Mouse (Mus musculus): ENCODE results near the gene Rbm4. TPM values are rescaled to one million over a fixed set of nuclear protein-coding genes. Genes with fewer than 3 reads are reported as not detected.
"Not testable (repeated sequence)": the region's sequence is repeated elsewhere in the genome, so short reads cannot be mapped to it uniquely, and the experiment has no call there.

Gene Rbm4
- total and polyA plus RNA-seq, 2 experiments from 2014 or later = 43.9 to 63.4 TPM

- no peaks in the 10 kb centered on the region for H3K36me3 ChIP-seq (replicated peaks; ENCODE audit: control insufficient read depth, insufficient read depth, low read length)
- ATAC-seq (ENCODE audit: insufficient read depth, low read depth) (peak; percentile 44), DNase-seq (ENCODE audit: low spot score) (peak; percentile 23)
- WGBS = 49% methylated on average over 5 of the region's 5 CpGs
- no peaks in the 10 kb centered on the region for H3K9me3 ChIP-seq (replicated peaks; ENCODE audit: control insufficient read depth, low read length)
- no peak overlapping the region for H3K27ac ChIP-seq (ENCODE audit: low read depth)
- TF ChIP-seq CTCF (IDR thresholded peaks at IDR 0.05; ENCODE audit: low read depth) (no peak), EP300 (IDR thresholded peaks at IDR 0.05; ENCODE audit: low read depth) (no peak)
- H3K27me3 ChIP-seq (ENCODE audit: control insufficient read depth, insufficient read depth, low read length) = no peaks in the 10 kb centered on the region
- no peaks in the 10 kb centered on the region for H3K4me1 ChIP-seq (ENCODE audit: control insufficient read depth, insufficient read depth)
- H3K4me3 ChIP-seq (ENCODE audit: low read depth, low read length) = no peak overlapping the region
- H3K4me2 ChIP-seq (ENCODE audit: low read depth, low read length) = no peak overlapping the region
- H3K9ac ChIP-seq (replicated peaks; ENCODE audit: low read depth, low read length) = no peak overlapping the region
These were observed 27.1 kb upstream of the Rbm4 start for GRCm38 (mm10) chr19:4820678-4821303.

GRCm38 (mm10) chr19:4817182-4817835 lies 23.6 kb upstream of the Rbm4 start:
- H3K36me3 ChIP-seq (replicated peaks; ENCODE audit: control insufficient read depth, insufficient read depth, low read length) = no peaks in the 10 kb centered on the region
- no peaks in the 10 kb centered on the region for H3K27me3 ChIP-seq (ENCODE audit: control insufficient read depth, insufficient read depth, low read length)
- H3K27ac ChIP-seq (ENCODE audit: low read depth) = no peak overlapping the region
- no peak overlapping the region for H3K4me2 ChIP-seq (ENCODE audit: low read depth, low read length)
- no peak for ATAC-seq (ENCODE audit: insufficient read depth, low read depth)
- no peak overlapping the region for H3K4me3 ChIP-seq (ENCODE audit: low read depth, low read length)
- TF ChIP-seq EP300 (IDR thresholded peaks at IDR 0.05; ENCODE audit: low read depth) (no peak), CTCF (IDR thresholded peaks at IDR 0.05; ENCODE audit: low read depth) (no peak)
- 0 out of 2 replicates have a peak, but pooled peaks cover 1% of the 10 kb centered on the region for H3K4me1 ChIP-seq (ENCODE audit: control insufficient read depth, insufficient read depth)
- WGBS = 57% methylated on average over 1 of the region's 1 CpGs
- no peak overlapping the region for H3K9ac ChIP-seq (replicated peaks; ENCODE audit: low read depth, low read length)
- DNase-seq (ENCODE audit: low spot score) = no peak
- H3K9me3 ChIP-seq (replicated peaks; ENCODE audit: control insufficient read depth, low read length) = no peaks in the 10 kb centered on the region

- H3K9ac ChIP-seq (replicated peaks; ENCODE audit: low read depth, low read length) = no peak overlapping the region
- no peak overlapping the region for H3K4me2 ChIP-seq (ENCODE audit: low read depth, low read length)
- no peak overlapping the region for H3K27ac ChIP-seq (ENCODE audit: low read depth)
- no peak for ATAC-seq (ENCODE audit: insufficient read depth, low read depth)
- no peaks in the 10 kb centered on the region for H3K9me3 ChIP-seq (replicated peaks; ENCODE audit: control insufficient read depth, low read length)
- 81% methylated on average over 6 of the region's 6 CpGs for WGBS
- no peak overlapping the region for H3K4me3 ChIP-seq (ENCODE audit: low read depth, low read length)
- no peaks in the 10 kb centered on the region for H3K27me3 ChIP-seq (ENCODE audit: control insufficient read depth, insufficient read depth, low read length)
- peaks cover 18% of the 10 kb centered on the region; the same call in 1 of the 2 replicates for H3K4me1 ChIP-seq (ENCODE audit: control insufficient read depth, insufficient read depth)
- H3K36me3 ChIP-seq (replicated peaks; ENCODE audit: control insufficient read depth, insufficient read depth, low read length) = no peaks in the 10 kb centered on the region
- no peak for TF ChIP-seq EP300 (IDR thresholded peaks at IDR 0.05; ENCODE audit: low read depth)
- peak; percentile 8; the same call in 1 of the 2 replicates for TF ChIP-seq CTCF (IDR thresholded peaks at IDR 0.05; ENCODE audit: low read depth)
- no peak for DNase-seq (ENCODE audit: low spot score)
These were observed 19.3 kb upstream of the Rbm4 start for GRCm38 (mm10) chr19:4813015-4813414.

GRCm38 (mm10) chr19:4812334-4812949 lies 18.7 kb upstream of the Rbm4 start:
- H3K4me2 ChIP-seq (ENCODE audit: low read depth, low read length) = peak overlapping the region; percentile 53
- not testable (repeated sequence) for H3K36me3 ChIP-seq (replicated peaks; ENCODE audit: control insufficient read depth, insufficient read depth, low read length); H3K27me3 ChIP-seq (ENCODE audit: control insufficient read depth, insufficient read depth, low read length); DNase-seq (ENCODE audit: low spot score); ATAC-seq (ENCODE audit: insufficient read depth, low read depth); H3K9me3 ChIP-seq (replicated peaks; ENCODE audit: control insufficient read depth, low read length)
- peak overlapping the region; percentile 93 for H3K27ac ChIP-seq (ENCODE audit: low read depth)
- peak overlapping the region; percentile 77 for H3K4me3 ChIP-seq (ENCODE audit: low read depth, low read length)
- peaks cover 18% of the 10 kb centered on the region; the same call in 1 of the 2 replicates for H3K4me1 ChIP-seq (ENCODE audit: control insufficient read depth, insufficient read depth)
- 78% methylated on average over 8 of the region's 8 CpGs for WGBS
- peak overlapping the region; percentile 70 for H3K9ac ChIP-seq (replicated peaks; ENCODE audit: low read depth, low read length)

GRCm38 (mm10) chr19:4811909-4812242 lies 18.2 kb upstream of the Rbm4 start:
- no peaks in the 10 kb centered on the region for H3K27me3 ChIP-seq (ENCODE audit: control insufficient read depth, insufficient read depth, low read length)
- H3K27ac ChIP-seq (ENCODE audit: low read depth) = peak overlapping the region; percentile 93
- 3% methylated on average over 12 of the region's 12 CpGs for WGBS
- H3K9ac ChIP-seq (replicated peaks; ENCODE audit: low read depth, low read length) = peak overlapping the region; percentile 70
- DNase-seq (ENCODE audit: low spot score) = no peak
- peak; percentile 36 for ATAC-seq (ENCODE audit: insufficient read depth, low read depth)
- H3K4me2 ChIP-seq (ENCODE audit: low read depth, low read length) = peak overlapping the region; percentile 53
- H3K36me3 ChIP-seq (replicated peaks; ENCODE audit: control insufficient read depth, insufficient read depth, low read length) = no peaks in the 10 kb centered on the region
- peaks cover 18% of the 10 kb centered on the region; the same call in 1 of the 2 replicates for H3K4me1 ChIP-seq (ENCODE audit: control insufficient read depth, insufficient read depth)
- peak overlapping the region; percentile 77 for H3K4me3 ChIP-seq (ENCODE audit: low read depth, low read length)
- TF ChIP-seq EP300 (IDR thresholded peaks at IDR 0.05; ENCODE audit: low read depth) = no peak
- TF ChIP-seq CTCF (IDR thresholded peaks at IDR 0.05; ENCODE audit: low read depth) = no peak
- H3K9me3 ChIP-seq (replicated peaks; ENCODE audit: control insufficient read depth, low read length) = no peaks in the 10 kb centered on the region
